Mouse (Mus musculus): ENCODE measurements around the gene Ube2e1. TPM values are rescaled to one million over a fixed set of nuclear protein-coding genes. Genes with fewer than 3 reads are reported as not detected.

The Ube2e1 gene
- polyA plus RNA-seq (2017; shearing (Covaris generic)), result 104 TPM

DNA sequence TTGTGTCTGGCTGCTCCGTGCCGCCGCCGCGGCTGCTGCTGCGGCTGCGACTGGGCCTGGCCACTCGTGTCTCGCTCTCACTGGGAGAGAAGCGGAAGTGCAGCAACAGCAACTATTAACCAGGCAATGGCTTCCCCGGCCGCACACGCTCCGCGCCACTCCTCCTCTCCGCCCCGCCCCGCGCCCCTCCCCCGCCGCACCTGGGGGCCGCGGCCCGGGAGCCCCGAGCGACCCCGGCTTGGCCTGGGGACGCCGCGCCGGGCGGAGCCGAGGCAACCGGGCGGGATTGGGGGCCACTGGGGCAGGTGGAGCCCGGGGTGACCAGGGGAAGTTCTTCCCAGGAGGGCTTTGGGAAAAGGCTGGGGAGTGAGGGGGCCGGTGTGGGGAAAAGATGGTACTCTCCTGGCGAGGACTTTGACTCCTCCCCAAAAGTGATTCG, at the start of gene Ube2e1:
Gene Ube2e1, minus strand, starts transcription at position 167 of the 439 bp plus-strand sequence.

DNA sequence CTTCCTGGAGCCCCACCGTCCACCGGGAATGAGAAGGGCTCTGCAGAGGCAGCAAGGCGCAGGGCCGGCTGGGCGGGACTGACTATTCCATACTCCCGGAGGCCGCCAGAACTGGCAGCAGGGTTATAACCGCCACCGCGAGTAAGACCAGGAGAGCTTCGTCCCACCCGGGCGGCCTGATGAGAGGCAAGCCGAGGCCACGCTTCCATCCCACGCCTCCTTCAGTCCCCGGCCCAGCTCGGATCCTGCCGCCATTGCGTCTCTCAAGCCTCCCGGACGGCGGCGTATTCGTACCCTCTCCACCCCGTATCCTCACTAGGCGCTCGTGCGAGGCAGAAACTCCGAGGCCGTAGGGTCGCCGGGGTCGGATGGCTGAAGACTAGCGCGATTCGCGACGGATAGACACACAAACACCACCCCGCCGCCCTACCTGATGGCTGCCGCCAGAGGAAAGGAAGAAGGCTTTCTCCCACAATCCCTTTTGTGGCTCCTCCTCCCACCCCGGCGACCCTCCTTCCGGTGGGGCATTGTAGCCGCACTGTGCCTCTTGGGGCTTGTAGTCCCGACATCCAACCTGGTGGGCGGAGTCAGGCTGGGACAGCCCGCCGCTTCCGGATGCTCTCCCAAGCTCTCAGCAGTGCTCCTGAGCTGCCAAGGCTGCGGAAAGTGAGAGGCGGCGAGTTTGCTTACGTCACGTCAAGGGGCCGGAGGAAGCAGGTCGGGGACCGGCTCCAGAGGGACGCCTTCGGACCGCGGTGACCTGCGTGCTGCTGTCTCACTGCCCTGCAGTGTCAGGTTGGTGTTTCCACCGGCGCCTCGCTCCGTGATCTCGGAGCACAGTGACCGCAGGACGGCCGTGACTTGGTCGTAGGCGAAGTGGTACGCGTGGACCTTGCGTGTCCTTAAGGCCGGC, 60.9 kb downstream of the Ube2e1 start, which contains the start of the genes Nkiras1 and Rpl15:
Gene Nkiras1, plus strand, starts transcription at position 608 of the 913 bp plus-strand sequence.
Gene Rpl15, minus strand, starts transcription at position 863 of the 913 bp plus-strand sequence.

GRCm38 (mm10) chr14:18238750-18239731, 92.6 kb downstream of the Ube2e1 start, which contains the start of gene Nr1d2:
Gene Nr1d2, minus strand, starts transcription at chr14:18239127.

Other genes with a start within 250 kb of the Ube2e1 start
- 9.4 TPM for gene Nr1d2, start 92.7 kb downstream of the Ube2e1 start, polyA plus RNA-seq (2017; shearing (Covaris generic))
- 29.4 TPM for gene Nkiras1, start 60.7 kb downstream of the Ube2e1 start, polyA plus RNA-seq (2017; shearing (Covaris generic))
- 848 TPM for gene Rpl15, start 60.5 kb downstream of the Ube2e1 start, polyA plus RNA-seq (2017; shearing (Covaris generic))